Mouse (Mus musculus) gastrocnemius, adult 8-10 months (tissue): ENCODE results near the gene 1110008P14Rik. TPM values are rescaled to one million over a fixed set of nuclear protein-coding genes. Genes with fewer than 3 reads are reported as not detected.

ENCODE experiments used
- DNase-seq, 2 experiments: peaks; one replicate each; pipeline ENCODE4 v3.0.0; 2022; ENCODE audit warnings: low spot score in 2 of 2
- total RNA-seq, 4 experiments: library from RNA; stranded (reverse); gene quantifications; 2 replicates each; pipeline ENCODE4 v1.2.4; 2022

Gene 1110008P14Rik
- 10 to 100 TPM; 40.1 to 46.1 (median 42.3) TPM for total RNA-seq

DNA sequence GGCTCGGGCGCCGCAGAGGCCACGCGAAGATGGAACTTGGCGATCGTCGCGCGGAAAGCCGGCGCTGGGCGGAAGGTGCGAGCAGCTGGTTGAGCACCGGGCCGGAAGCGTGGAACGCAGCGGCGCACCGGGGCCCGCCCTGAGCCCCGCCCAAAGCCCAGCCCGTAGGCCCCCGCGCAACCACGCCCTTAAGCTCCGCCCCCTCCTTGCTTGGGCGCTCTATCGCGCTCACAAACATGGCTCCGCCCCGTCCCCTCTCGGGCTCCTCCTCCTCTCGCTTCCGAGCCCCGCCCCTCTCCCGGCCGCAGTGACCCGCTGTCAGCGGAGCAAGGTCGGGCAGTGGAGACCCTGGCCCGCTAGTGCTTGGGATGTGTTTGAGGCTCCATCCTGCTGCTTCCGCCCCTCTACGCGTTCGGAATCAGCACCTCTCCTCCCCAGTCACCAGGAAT lies at the start of gene 1110008P14Rik:
1110008P14Rik (minus strand) TSS at position 164 of the 449 bp plus-strand sequence.
- DNase-seq: peak; percentile 90 to 94

GRCm38 (mm10) chr2:32430701-32431676 lies 49.3 kb upstream of the 1110008P14Rik start:
- DNase-seq: peak; percentile 70 to 75

GRCm38 (mm10) chr2:32429215-32429891 lies 47.6 kb upstream of the 1110008P14Rik start:
- DNase-seq: no peak

DNA sequence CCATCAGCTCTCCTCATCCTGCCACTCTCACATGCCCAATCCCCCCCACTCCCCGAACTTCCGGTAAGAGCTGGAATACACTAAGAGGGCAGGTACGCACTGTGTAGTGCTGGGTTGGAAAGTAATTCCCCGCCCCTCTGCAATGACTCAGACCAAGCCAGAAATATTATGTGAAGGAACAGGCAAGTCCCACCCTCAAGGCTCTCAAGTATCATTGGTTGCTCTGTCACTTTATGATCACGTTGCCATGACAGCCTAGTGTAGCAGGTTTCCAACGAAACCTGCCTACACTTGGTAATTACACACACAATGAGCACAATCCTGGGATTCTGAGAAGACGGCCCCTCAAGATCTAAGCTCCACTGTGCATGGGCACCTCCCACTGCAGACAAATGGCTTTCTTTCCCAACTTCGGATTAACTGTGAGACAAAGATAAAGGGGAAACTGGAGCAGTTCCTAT lies 46.6 kb upstream of the 1110008P14Rik start:
- no peak for DNase-seq

- DNase-seq: no peak
Measured at GRCm38 (mm10) chr2:32427720-32428119, 46.0 kb upstream of the 1110008P14Rik start.

GRCm38 (mm10) chr2:32426141-32426540 lies 44.4 kb upstream of the 1110008P14Rik start:
- DNase-seq: no peak

GRCm38 (mm10) chr2:32425568-32425967 lies 43.8 kb upstream of the 1110008P14Rik start:
- no peak for DNase-seq

- DNase-seq: no peak
Measured at GRCm38 (mm10) chr2:32424796-32425195, 43.1 kb upstream of the 1110008P14Rik start.

DNA sequence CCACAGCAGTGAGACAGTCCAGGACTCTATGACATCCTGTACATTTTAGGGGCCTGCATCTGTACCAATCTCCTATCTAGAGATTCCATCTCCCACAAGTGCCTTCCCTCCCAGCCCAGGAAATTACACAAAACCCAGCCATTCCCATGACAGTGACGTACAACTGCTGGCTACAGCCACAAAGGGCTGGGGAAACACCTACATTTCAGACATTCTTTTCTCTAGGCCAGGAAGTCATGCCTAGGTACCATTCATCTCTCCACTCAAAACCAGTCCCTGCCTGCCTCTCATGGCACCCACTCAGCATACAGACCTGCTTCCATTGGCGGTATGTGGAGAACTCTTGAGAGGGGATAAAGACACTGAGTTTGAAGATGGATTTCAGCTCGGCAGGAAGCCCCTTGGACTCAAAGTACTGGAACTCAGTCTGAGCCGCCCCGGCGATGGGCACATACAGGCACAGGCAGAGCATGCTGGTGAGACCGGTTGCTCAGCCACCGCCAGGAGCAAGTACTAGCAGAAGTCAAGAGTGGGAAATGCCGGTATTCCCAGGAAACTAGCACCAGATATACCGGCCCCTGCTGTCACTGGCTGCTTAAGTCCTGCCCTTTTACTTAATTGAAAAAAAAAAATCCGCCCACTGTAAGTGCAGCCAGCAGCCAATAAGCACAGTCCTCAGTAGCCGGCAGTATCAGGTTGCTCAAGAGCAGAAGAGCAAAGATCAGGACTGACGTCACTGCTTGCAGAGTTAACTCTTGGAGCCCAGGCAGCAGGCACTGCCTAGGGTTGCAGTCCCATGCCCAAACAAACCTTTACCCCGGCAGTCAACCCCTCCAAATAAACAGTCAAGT lies 42.0 kb upstream of the 1110008P14Rik start:
- DNase-seq: peak; percentile 72 to 73

DNA sequence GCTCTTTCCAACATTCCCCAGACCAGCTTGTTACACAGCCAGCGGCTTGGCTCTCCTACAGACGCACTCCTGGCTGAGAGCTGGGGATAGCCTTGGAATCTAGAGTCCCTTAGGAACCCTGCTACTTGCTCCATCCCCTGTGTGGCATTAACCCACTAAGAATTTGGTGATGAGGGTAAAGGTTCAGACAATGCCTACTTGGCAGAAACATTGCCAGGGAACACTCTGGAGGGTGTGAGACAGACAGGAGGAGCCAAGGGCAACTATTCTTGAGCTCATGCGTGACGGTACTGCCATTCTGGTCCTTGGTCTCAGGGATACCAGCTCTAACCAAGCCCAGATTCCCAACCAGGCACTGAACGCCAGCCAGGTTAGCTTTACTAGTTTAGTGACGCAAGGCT lies 40.1 kb upstream of the 1110008P14Rik start:
- DNase-seq: peak in 1 of 2 experiments; percentile 36

DNA sequence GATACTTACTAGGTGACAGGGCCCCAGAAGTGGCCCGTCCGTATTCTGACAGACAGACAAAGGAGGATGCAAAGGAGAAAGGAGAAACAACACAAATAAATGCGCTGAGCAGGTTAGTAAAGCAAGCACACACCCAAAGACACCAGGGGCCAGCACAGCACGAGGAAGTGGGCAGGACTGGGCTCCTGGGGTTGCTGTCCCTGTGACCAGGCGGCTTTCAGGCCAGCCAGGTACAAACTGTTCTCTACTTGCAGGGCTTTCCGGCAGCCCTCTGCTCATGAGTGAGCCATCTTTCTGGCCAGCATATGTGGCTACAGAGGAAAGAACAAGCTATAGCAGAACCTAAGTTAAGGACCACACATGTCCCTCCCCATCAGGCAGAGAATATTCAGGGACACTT lies 38.9 kb upstream of the 1110008P14Rik start:
- DNase-seq: peak in 1 of 2 experiments; percentile 44

DNA sequence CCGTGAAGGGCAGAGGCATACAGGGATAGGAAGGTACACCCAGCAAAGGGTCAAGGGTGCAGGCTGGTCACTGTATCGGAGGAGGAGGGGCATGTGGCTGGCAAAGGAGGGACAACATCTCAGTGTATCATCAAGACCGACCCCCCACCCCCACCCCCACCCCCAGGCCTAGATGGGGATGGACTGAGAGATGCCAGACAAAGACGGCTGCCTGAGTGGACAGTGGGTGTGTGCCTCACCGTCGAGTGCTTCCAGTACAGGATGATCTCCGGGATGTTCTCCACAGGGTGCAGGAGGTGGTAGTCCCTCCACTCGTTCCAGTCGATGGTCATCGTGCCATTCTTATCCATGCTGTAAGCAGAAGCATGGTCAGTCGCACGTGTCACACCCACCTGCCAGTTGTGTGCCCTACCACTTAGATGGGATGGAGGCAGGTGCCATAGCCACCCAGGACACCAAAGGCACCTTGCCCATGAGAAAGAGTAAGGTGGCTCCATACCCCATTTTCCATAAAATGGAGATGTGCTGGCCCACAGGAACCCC lies 38.4 kb upstream of the 1110008P14Rik start:
- no peak for DNase-seq

GRCm38 (mm10) chr2:32419359-32419758 lies 37.6 kb upstream of the 1110008P14Rik start:
- peak; percentile 88 to 91 for DNase-seq

DNA sequence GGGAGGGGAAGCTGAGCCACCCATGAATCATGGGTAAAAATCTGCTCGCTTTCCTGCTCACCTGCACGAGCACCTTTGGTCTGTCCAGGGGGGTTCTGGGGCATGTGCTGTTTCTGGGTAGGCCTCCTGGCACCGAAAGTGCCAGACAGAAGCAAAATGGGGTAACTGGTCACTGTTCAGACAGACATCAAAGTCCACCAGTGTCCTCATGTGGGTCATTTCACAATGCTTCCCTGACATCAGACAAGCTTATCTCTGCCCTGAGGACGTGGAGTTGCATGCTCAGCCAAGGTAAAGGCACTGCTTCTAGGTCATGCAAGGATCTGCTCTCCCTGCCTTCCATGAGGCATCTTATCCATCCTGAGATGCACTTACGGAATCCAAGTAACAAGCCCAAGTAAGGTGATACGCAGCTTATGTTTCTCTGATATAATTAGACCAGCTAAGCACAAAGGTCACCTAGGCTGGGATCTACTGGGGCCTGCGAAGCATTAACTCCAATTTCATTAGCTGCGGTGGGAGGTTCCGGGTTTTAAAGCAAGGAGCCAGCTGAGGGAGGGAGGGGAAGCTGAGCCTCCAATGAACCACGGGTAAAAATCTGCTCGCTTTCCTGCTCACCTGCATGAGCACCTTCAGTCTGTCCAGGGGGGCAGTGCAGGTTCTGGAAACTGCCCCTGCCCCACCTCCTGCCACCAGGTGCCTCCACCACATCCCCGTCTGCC lies 36.9 kb upstream of the 1110008P14Rik start:
- DNase-seq: peak in 1 of 2 experiments; percentile 24

DNA sequence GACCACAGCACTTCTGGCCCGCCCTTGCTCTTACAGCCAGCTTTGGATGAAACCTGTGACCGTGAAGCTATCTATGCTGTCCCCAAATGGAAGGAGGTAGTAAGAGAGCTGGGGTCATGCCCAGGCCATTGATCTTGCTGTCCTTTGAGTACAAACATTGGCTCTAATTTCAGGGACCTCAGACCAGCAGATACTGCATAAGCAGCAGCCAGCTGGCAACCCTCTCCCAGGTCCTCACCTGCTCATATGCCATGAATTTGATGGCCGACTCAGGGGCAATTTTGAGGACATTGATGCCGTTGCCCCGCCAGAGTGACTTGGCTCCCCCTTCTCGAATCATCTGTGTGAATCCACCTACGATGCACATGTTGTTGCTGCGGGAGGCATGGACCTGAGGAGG lies 35.7 kb upstream of the 1110008P14Rik start:
- peak; percentile 49 to 51 for DNase-seq

- peak; percentile 77 to 79 for DNase-seq
Measured at GRCm38 (mm10) chr2:32416556-32416955, 34.8 kb upstream of the 1110008P14Rik start.

DNA sequence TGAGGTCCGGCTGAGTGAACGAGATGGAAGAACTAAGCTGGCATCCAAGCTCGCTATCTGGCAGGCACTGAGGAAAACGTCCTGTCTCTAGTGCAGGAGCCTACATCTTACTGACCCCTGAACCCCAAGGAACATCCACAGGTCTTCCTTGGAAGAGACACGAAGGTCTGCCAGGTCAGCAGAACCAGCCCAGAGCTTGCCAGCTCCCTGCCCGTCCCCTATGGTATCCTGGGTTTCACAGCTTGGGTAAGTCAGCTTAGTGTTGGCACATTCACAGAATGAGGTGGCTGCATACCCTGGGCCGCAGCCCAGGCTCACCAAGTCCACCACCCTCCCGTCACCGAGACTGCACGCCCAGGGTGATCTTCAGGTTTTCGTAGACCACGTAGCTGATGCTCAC lies 34.1 kb upstream of the 1110008P14Rik start:
- peak in 1 of 2 experiments; percentile 66 for DNase-seq

- peak in 1 of 2 experiments; percentile 36 for DNase-seq
Measured at GRCm38 (mm10) chr2:32413936-32414335, 32.2 kb upstream of the 1110008P14Rik start.

DNA sequence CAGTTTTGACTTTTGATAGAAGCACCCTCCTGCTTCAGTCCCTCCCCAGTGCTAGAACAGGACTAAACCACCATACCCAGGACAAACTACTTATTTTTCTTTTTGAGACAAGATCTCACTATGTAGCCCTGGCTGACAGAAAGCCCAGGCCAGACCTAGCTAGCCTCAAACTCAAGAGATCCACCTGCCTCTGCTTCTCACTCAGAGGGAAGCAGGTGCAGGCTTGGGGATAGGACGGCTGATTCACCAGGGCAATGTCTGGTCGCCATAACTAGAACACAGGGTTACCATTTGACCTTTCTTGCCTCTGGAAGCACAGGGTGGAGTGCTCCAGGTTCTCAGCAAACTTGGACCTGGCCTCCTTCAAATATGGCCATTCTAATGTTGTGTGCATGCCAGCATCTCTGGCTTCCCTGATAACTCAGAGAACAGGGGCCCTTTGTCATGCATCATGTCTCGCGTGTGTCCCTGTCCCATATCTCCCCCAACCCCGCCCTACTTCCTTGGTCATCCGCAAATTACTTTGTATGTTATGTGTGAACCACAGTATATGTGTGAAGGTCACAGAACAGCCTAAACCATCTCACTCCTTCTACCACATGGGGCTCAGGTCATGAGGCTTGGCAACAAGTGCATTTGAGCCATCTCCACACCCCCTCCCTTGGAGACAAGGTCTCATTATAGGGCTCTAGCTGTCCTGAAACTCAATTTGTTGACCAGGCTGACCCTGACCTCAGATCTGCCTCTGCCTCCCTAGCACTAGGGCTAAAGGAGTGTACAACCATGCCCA lies 31.2 kb upstream of the 1110008P14Rik start:
- no peak for DNase-seq
